Comparison of ENCODE assay signal across 11 mouse cellular contexts in the genomic region with DNA sequence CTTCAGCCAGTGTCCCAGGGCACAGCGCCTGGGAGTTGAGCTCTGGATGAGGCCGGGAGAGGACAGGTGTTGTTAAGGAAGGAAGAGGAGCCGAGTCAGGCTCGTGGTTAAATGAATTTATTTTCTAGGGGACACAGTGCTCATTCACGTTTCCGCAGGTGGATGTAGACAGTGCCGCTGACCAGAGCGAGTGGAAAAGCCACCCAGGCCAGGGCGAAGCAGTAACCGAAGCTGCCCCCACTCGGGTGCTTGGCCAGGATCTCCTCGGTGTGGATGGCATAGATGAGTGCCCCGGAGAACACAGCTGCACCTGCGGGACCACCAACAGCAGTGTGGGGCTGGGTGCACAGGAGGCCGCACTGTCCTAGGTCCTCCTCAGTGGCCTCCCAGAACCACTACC. TPM values are rescaled to one million over a fixed set of nuclear protein-coding genes. Genes with fewer than 3 reads are reported as not detected.
A peak's percentile ranks its signal among the peaks of the same experiment; 100 is the strongest.
DNase-seq lines count a peak whose midpoint lies in the region; ATAC-seq and TF ChIP-seq lines count a peak whose summit lies in the region.
"Had no signal": no experiment of that assay in that cellular context is flagged by ENCODE, and none has a peak within 500 bp of the region (broad histone marks: within the 10 kb centered on the region; RNA-seq: fewer than 3 reads in every experiment).

No protein-coding gene starts in this region.

- no peak for ATAC-seq in kidney, postnatal 0 days (replicated peaks; ENCODE audit: low FRiP score, low read depth)
- no peak for ATAC-seq in embryonic facial prominence, embryonic 14.5 days (ENCODE audit: low read depth)
- no peak for ATAC-seq in liver, embryonic 12.5 days

- H3K4me2 ChIP-seq in kidney, postnatal 0 days (ENCODE audit: low read length), result no peak overlapping the region; the same call in 1 of the 2 replicates
- peak overlapping the region; percentile 62; the same call in 1 of the 2 replicates for H3K4me2 ChIP-seq in embryonic facial prominence, embryonic 14.5 days (ENCODE audit: low read depth, low read length)
- no peak overlapping the region for H3K4me2 ChIP-seq in liver, embryonic 12.5 days

- H3K36me3 ChIP-seq in kidney, postnatal 0 days (ENCODE audit: insufficient read depth, low read length), result no peaks in the 10 kb centered on the region
- peaks cover 17% of the 10 kb centered on the region for H3K36me3 ChIP-seq in embryonic facial prominence, embryonic 14.5 days (ENCODE audit: control insufficient read depth, insufficient read depth, low read length)
- H3K36me3 ChIP-seq in liver, embryonic 12.5 days, result peaks cover 40% of the 10 kb centered on the region

- H3K9ac ChIP-seq in kidney, postnatal 0 days (ENCODE audit: low read depth, low read length), result no peak overlapping the region
- H3K9ac ChIP-seq in embryonic facial prominence, embryonic 14.5 days (ENCODE audit: low read depth, low read length), result 0 out of 2 replicates have a peak overlapping the region, but pooled peaks have one; percentile 27
- H3K9ac ChIP-seq in liver, embryonic 12.5 days, result no peak overlapping the region

- peaks cover 45% of the 10 kb centered on the region for H3K4me1 ChIP-seq in kidney, postnatal 0 days (replicated peaks; ENCODE audit: insufficient read depth, low read length)
- H3K4me1 ChIP-seq in bone marrow, adult 2 months (ENCODE audit: control insufficient read depth, insufficient read depth, low read length), result peaks cover 17% of the 10 kb centered on the region
- H3K4me1 ChIP-seq in embryonic facial prominence, embryonic 14.5 days (ENCODE audit: control insufficient read depth, insufficient read depth, low read length), result peaks cover 49% of the 10 kb centered on the region
- peaks cover 67% of the 10 kb centered on the region for H3K4me1 ChIP-seq in liver, embryonic 12.5 days

- WGBS in kidney, postnatal 0 days, result 61% methylated on average over 15 of the region's 15 CpGs
- 72% methylated on average over 15 of the region's 15 CpGs for WGBS in bone marrow, adult 2 months
- WGBS in embryonic facial prominence, embryonic 14.5 days, result 84% methylated on average over 15 of the region's 15 CpGs
- WGBS in liver, embryonic 12.5 days (ENCODE audit: insufficient replicate concordance), result 84% methylated on average over 15 of the region's 15 CpGs

- DNase-seq in kidney, postnatal 0 days (ENCODE audit: low spot score), result no peak
- DNase-seq in kidney, adult 8-10 months, result no peak
- DNase-seq in embryonic facial prominence, embryonic 14.5 days (ENCODE audit: low spot score), result no peak
- no peak for DNase-seq in spleen, adult 12 weeks (ENCODE audit: low spot score)
- DNase-seq in adrenal gland, adult 8-10 months, result no peak
- DNase-seq in layer of hippocampus, adult 11-12 months (ENCODE audit: low spot score), result no peak
- DNase-seq: cerebellum, postnatal 14 days had no signal

- no peak overlapping the region for H3K4me3 ChIP-seq in kidney, postnatal 0 days (replicated peaks; ENCODE audit: low read depth, low read length)
- no peak overlapping the region for H3K4me3 ChIP-seq in bone marrow, adult 2 months (replicated peaks; ENCODE audit: control insufficient read depth, low read depth, low read length)
- H3K4me3 ChIP-seq in embryonic facial prominence, embryonic 14.5 days (ENCODE audit: low read depth, low read length), result no peak overlapping the region
- no peak overlapping the region for H3K4me3 ChIP-seq in liver, embryonic 12.5 days

- no peak for TF ChIP-seq CTCF in kidney, postnatal 0 days (IDR thresholded peaks at IDR 0.05; ENCODE audit: low read depth)
- no peak for TF ChIP-seq CTCF in bone marrow, adult 2 months (IDR thresholded peaks at IDR 0.05; ENCODE audit: control insufficient read depth, insufficient read depth, low read length)

- H3K9me3 ChIP-seq in kidney, postnatal 0 days (replicated peaks; ENCODE audit: low read length), result no peaks in the 10 kb centered on the region
- no peaks in the 10 kb centered on the region for H3K9me3 ChIP-seq in embryonic facial prominence, embryonic 14.5 days (ENCODE audit: control insufficient read depth, low read length)
- no peaks in the 10 kb centered on the region for H3K9me3 ChIP-seq in liver, embryonic 12.5 days (replicated peaks)

- TF ChIP-seq POLR2A in bone marrow, adult 2 months (IDR thresholded peaks at IDR 0.05; ENCODE audit: borderline replicate concordance, control insufficient read depth, low read depth, low read length), result no peak

- H3K27ac ChIP-seq in kidney, postnatal 0 days, result peak overlapping the region; percentile 90
- H3K27ac ChIP-seq in bone marrow, adult 2 months (ENCODE audit: control insufficient read depth, insufficient read depth, low read depth, low read length, poor library complexity), result peak overlapping the region; percentile 65; the same call in 1 of the 2 replicates
- peak overlapping the region; percentile 93 for H3K27ac ChIP-seq in embryonic facial prominence, embryonic 14.5 days (replicated peaks; ENCODE audit: low read depth, low read length)
- H3K27ac ChIP-seq in liver, embryonic 12.5 days, result peak overlapping the region; percentile 66; the same call in 1 of the 2 replicates

- no peaks in the 10 kb centered on the region for H3K27me3 ChIP-seq in kidney, postnatal 0 days (ENCODE audit: insufficient read depth, low read length)
- no peaks in the 10 kb centered on the region for H3K27me3 ChIP-seq in embryonic facial prominence, embryonic 14.5 days (replicated peaks; ENCODE audit: control insufficient read depth, insufficient read depth, low read length)
- H3K27me3 ChIP-seq in liver, embryonic 12.5 days (replicated peaks), result no peaks in the 10 kb centered on the region

RNA-seq across cellular contexts. Expression of a gene that starts 3.3 kb away (rescaled TPM):
- 170 and 171 TPM in 2 replicates for polyA plus RNA-seq in kidney, postnatal 0 days (2015; fragmentation: Nextera tagmentation; extraction: Ambion mirVana)
- 53.4 and 121 TPM in 2 replicates for polyA plus RNA-seq in bone marrow, adult 2 months (2011; ENCODE audit: insufficient read depth, insufficient read length, low replicate concordance, missing spikeins)
- 298 and 316 TPM in 2 replicates for polyA plus RNA-seq in embryonic facial prominence, embryonic 14.5 days (2014; fragmentation: Nextera tagmentation; extraction: Ambion mirVana)
- polyA plus RNA-seq in liver, embryonic 12.5 days (2016; fragmentation: Nextera tagmentation; extraction: Ambion mirVana), result 61.6 and 68.2 TPM in 2 replicates
- total RNA-seq in adrenal gland, adult 8-10 months (2022), result 100 to 1,000 TPM; 302 to 612 (median 463) TPM

RNA-seq across cellular contexts. Expression of a gene that starts 5.9 kb away (rescaled TPM):
- 7.2 and 8.4 TPM in 2 replicates for polyA plus RNA-seq in kidney, postnatal 0 days (2015; fragmentation: Nextera tagmentation; extraction: Ambion mirVana)
- polyA plus RNA-seq in bone marrow, adult 2 months (2011; ENCODE audit: insufficient read depth, insufficient read length, low replicate concordance, missing spikeins), result 1.7 and 5.7 TPM in 2 replicates
- 3.7 and 5.0 TPM in 2 replicates for polyA plus RNA-seq in embryonic facial prominence, embryonic 14.5 days (2014; fragmentation: Nextera tagmentation; extraction: Ambion mirVana)
- 1.6 and 2.0 TPM in 2 replicates for polyA plus RNA-seq in liver, embryonic 12.5 days (2016; fragmentation: Nextera tagmentation; extraction: Ambion mirVana)
- total RNA-seq in adrenal gland, adult 8-10 months (2022), result 10 to 100 TPM; 17.8 to 92.8 (median 47.9) TPM

RNA-seq across cellular contexts. Expression of a gene that starts 21.2 kb away (rescaled TPM):
- 6.2 and 6.7 TPM in 2 replicates for polyA plus RNA-seq in kidney, postnatal 0 days (2015; fragmentation: Nextera tagmentation; extraction: Ambion mirVana)
- polyA plus RNA-seq in bone marrow, adult 2 months (2011; ENCODE audit: insufficient read depth, insufficient read length, low replicate concordance, missing spikeins), result 3.6 and 9.6 TPM in 2 replicates
- 3.9 and 5.8 TPM in 2 replicates for polyA plus RNA-seq in embryonic facial prominence, embryonic 14.5 days (2014; fragmentation: Nextera tagmentation; extraction: Ambion mirVana)
- 3.8 and 3.9 TPM in 2 replicates for polyA plus RNA-seq in liver, embryonic 12.5 days (2016; fragmentation: Nextera tagmentation; extraction: Ambion mirVana)
- 10 to 100 TPM; 36.3 to 60.3 (median 52.9) TPM for total RNA-seq in adrenal gland, adult 8-10 months (2022)

RNA-seq across cellular contexts. Expression of a gene that starts 21.4 kb away (rescaled TPM):
- 0.96 and 1.6 TPM in 2 replicates for polyA plus RNA-seq in kidney, postnatal 0 days (2015; fragmentation: Nextera tagmentation; extraction: Ambion mirVana)
- polyA plus RNA-seq in bone marrow, adult 2 months (2011; ENCODE audit: insufficient read depth, insufficient read length, low replicate concordance, missing spikeins), result not detected in 2 replicates
- polyA plus RNA-seq in embryonic facial prominence, embryonic 14.5 days (2014; fragmentation: Nextera tagmentation; extraction: Ambion mirVana), result 0.68 and 0.87 TPM in 2 replicates
- polyA plus RNA-seq in liver, embryonic 12.5 days (2016; fragmentation: Nextera tagmentation; extraction: Ambion mirVana), result 0.68 and 0.94 TPM in 2 replicates
- under 1 TPM in 1 of 4 experiments, not detected in 3; 0.78 TPM for total RNA-seq in adrenal gland, adult 8-10 months (2022)
- total RNA-seq: heart, postnatal 14 days had no signal
- polyA plus RNA-seq: macrophage had no signal

RNA-seq across cellular contexts. Expression of a gene that starts 39.7 kb away (rescaled TPM):
- polyA plus RNA-seq in kidney, postnatal 0 days (2015; fragmentation: Nextera tagmentation; extraction: Ambion mirVana), result 0.29 and 0.32 TPM in 2 replicates
- polyA plus RNA-seq in bone marrow, adult 2 months (2011; ENCODE audit: insufficient read depth, insufficient read length, low replicate concordance, missing spikeins), result 0.97 and 2.5 TPM in 2 replicates
- polyA plus RNA-seq in embryonic facial prominence, embryonic 14.5 days (2014; fragmentation: Nextera tagmentation; extraction: Ambion mirVana), result 0.63 and 1.0 TPM in 2 replicates
- polyA plus RNA-seq in liver, embryonic 12.5 days (2016; fragmentation: Nextera tagmentation; extraction: Ambion mirVana), result 0.17 and 0.24 TPM in 2 replicates
- 1 to 10 TPM in 3 of 4 experiments, under 1 TPM in 1; 0.78 to 1.4 (median 1.2) TPM for total RNA-seq in adrenal gland, adult 8-10 months (2022)
- polyA plus RNA-seq: macrophage had no signal
